Mouse (Mus musculus) hindbrain, embryonic 15.5 days (tissue): ENCODE results near the gene Dimt1. TPM values are rescaled to one million over a fixed set of nuclear protein-coding genes. Genes with fewer than 3 reads are reported as not detected.
A peak's percentile ranks its signal among the peaks of the same experiment; 100 is the strongest.
"Not testable (repeated sequence)": the region's sequence is repeated elsewhere in the genome, so short reads cannot be mapped to it uniquely, and the experiment has no call there.

Source experiments
- ATAC-seq: fragments of 200-750 bp; cut with Nextera tagmentation; 2 replicates; pipeline ENCODE4 v1.8.0; 2017; ENCODE audit warnings: low read depth, moderate number of reproducible peaks, moderate TSS enrichment; ENCODE audit not compliant: low FRiP score
- H3K27ac ChIP-seq: fragments of 300-500 bp; sonication (generic); replicated peaks from 2 replicates; pipeline ENCODE4 v1.5.1; 2015; ENCODE audit warnings: mild to moderate bottlenecking, inconsistent platforms
- H3K27me3 ChIP-seq: fragments of 300-500 bp; sonication (generic); 2 replicates; pipeline ENCODE4 v1.6.1; 2015; ENCODE audit warnings: control low read depth, inconsistent platforms
- H3K36me3 ChIP-seq: fragments of 300-500 bp; sonication (generic); 2 replicates; pipeline ENCODE4 v1.6.1; 2015; ENCODE audit warnings: control low read depth, inconsistent platforms
- H3K4me1 ChIP-seq: fragments of 300-500 bp; sonication (generic); replicated peaks from 2 replicates; pipeline ENCODE4 v1.6.1; 2015; ENCODE audit warnings: control low read depth, inconsistent platforms
- H3K4me2 ChIP-seq: fragments of 300-500 bp; sonication (generic); 2 replicates; pipeline ENCODE4 v1.6.1; 2015; ENCODE audit warnings: moderate library complexity, mild to moderate bottlenecking, inconsistent platforms
- H3K4me3 ChIP-seq: fragments of 300-500 bp; sonication (generic); 2 replicates; pipeline ENCODE4 v1.5.1; 2015; ENCODE audit warnings: mild to moderate bottlenecking, inconsistent platforms
- H3K9ac ChIP-seq: fragments of 300-500 bp; sonication (generic); 2 replicates; pipeline ENCODE4 v1.6.1; 2015; ENCODE audit warnings: inconsistent platforms
- H3K9me3 ChIP-seq: fragments of 300-500 bp; sonication (generic); 2 replicates; pipeline ENCODE4 v1.6.1; 2016; ENCODE audit warnings: control low read depth, inconsistent platforms
- WGBS: fragments of 180-500 bp; shearing (Covaris S2); methylation state at CpG from one replicate; pipeline ENCODE4 v1.1.7; 2015; 5-methylcytosine and 5-hydroxymethylcytosine counted together
- polyA plus RNA-seq: library from polyadenylated mRNA; unstranded; fragments of >200 nt; fragmentation: Nextera tagmentation; extraction: Ambion mirVana; gene quantifications from 2 replicates; pipeline ENCODE4 v1.2.1, GENCODE M21; 2015

The Dimt1 gene
- polyA plus RNA-seq, result 39.5 and 43.2 TPM in 2 replicates

DNA sequence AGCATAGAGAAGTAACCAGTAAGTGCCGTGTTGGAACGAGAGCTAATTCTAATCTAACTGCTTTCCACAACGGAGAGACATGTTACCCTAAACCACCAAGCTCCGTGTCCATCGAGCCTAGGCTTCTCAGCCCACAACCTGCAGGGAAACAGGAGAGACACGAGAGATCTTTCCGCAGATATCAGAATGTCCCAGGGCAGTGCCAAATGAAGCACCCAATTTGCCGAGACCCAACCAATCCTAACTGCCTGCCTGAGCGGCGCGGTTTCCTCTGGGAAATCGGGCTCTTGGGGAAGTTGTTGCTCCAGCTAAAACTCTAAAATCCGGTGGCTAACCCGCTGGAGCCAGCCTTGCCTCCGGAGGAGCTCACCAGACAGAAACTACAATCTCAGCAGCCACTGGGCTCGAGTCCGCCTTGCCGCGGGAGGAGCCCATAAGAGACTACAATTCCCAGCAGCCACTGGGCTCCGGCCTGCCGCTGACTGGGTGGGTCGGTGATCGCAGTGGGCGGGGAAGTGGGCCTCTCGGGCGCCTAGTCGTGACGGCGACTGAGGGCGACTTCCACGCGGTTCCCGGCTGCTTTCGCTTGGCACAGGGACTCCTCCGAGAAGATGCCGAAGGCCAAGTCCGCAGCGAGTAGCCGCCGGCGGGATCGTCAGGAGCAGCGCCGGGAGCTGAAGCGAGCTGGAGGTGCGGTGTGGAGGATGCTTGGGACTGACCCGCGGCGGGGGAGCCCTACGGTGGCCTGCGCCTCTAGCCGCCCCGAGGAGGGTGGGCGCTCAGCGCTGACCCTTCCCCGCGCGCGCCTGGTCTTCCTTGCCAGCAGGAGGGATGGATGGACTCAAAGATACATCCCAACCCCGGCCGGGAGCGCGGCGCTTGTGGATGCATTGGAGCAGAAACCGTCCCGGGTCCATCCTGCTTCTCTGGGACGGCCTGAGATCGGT lies at the start of gene Dimt1:
Dimt1 (plus strand) TSS at position 534 of the 947 bp plus-strand sequence.
- no peaks in the 10 kb centered on the region for H3K27me3 ChIP-seq
- H3K36me3 ChIP-seq, result peaks cover 23% of the 10 kb centered on the region
- H3K27ac ChIP-seq, result peak within 1 kb of the TSS; percentile 87
- H3K9ac ChIP-seq, result peak within 1 kb of the TSS; percentile 94
- peak; percentile 99 for ATAC-seq
- no peaks in the 10 kb centered on the region for H3K9me3 ChIP-seq
- under 1% methylated on average over 68 of the region's 68 CpGs for WGBS
- H3K4me1 ChIP-seq, result peaks cover 19% of the 10 kb centered on the region
- H3K4me3 ChIP-seq, result peak within 1 kb of the TSS; percentile 95
- peak within 1 kb of the TSS; percentile 72 for H3K4me2 ChIP-seq

- Histone ChIP-seq H3K36me3 (peaks cover 27% of the 10 kb centered on the region), H3K9ac (no peak overlapping the region), H3K4me2 (no peak overlapping the region), H3K4me1 (no peaks in the 10 kb centered on the region), H3K27me3 (no peaks in the 10 kb centered on the region), H3K4me3 (no peak overlapping the region), H3K27ac (no peak overlapping the region), H3K9me3 (no peaks in the 10 kb centered on the region)
- ATAC-seq, result no peak
- WGBS, result 90% methylated on average over 3 of the region's 3 CpGs
Observed at GRCm38 (mm10) chr13:106904637-106905036, 42.3 kb upstream of the Dimt1 start.

- not testable (repeated sequence) for H3K9ac ChIP-seq, H3K9me3 ChIP-seq, H3K4me1 ChIP-seq, H3K4me3 ChIP-seq, H3K27me3 ChIP-seq, H3K4me2 ChIP-seq, H3K27ac ChIP-seq, ATAC-seq
- peaks cover 27% of the 10 kb centered on the region for H3K36me3 ChIP-seq
- 87% methylated on average over 6 of the region's 6 CpGs for WGBS
Observed at GRCm38 (mm10) chr13:106905154-106905553, 41.8 kb upstream of the Dimt1 start.

- 91% methylated on average over 4 of the region's 4 CpGs for WGBS
- H3K9me3 ChIP-seq, result no peaks in the 10 kb centered on the region
- ATAC-seq, result no peak
- H3K4me3 ChIP-seq, result no peak overlapping the region
- no peaks in the 10 kb centered on the region for H3K4me1 ChIP-seq
- H3K27ac ChIP-seq, result no peak overlapping the region
- H3K4me2 ChIP-seq, result no peak overlapping the region
- no peak overlapping the region for H3K9ac ChIP-seq
- no peaks in the 10 kb centered on the region for H3K27me3 ChIP-seq
- peaks cover 26% of the 10 kb centered on the region for H3K36me3 ChIP-seq
Observed at GRCm38 (mm10) chr13:106907273-106907672, 39.7 kb upstream of the Dimt1 start.

- no peaks in the 10 kb centered on the region for H3K9me3 ChIP-seq
- no peaks in the 10 kb centered on the region for H3K27me3 ChIP-seq
- no peak overlapping the region for H3K4me3 ChIP-seq
- ATAC-seq, result no peak
- no peak overlapping the region for H3K4me2 ChIP-seq
- peaks cover 26% of the 10 kb centered on the region for H3K36me3 ChIP-seq
- H3K4me1 ChIP-seq, result no peaks in the 10 kb centered on the region
- WGBS, result 97% methylated on average over 10 of the region's 10 CpGs
- no peak overlapping the region for H3K9ac ChIP-seq
- H3K27ac ChIP-seq, result no peak overlapping the region
Observed at GRCm38 (mm10) chr13:106910096-106910495, 36.8 kb upstream of the Dimt1 start.

DNA sequence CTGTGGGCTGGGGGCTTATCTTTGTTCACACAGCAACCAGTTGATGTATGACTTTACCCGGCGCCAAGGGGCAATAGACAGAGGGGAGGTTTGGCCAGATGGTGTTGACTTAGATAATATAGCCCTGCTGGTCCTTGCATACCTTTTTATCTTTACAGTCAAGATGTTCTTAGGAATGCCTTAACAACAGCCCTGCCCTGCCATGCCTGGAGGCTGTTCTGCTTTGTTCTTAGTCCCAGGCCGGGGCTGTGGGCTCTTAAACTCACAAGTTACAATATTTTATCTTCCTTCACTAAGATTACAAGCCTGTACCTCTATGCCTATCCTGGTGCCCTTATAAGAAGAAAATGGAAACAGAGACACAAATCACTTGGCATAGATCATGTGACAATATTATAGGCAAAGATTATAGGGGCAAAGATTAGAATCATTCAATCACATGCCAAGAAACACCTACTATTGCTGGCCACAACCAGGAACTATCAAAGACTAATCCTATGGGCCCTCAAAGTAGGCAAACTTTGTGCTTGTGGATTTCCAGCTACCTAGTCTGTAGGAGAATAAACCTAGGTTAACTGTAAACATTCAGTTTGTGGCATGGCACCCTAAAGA lies 33.7 kb upstream of the Dimt1 start:
- Histone ChIP-seq H3K27ac (no peak overlapping the region), H3K27me3 (no peaks in the 10 kb centered on the region), H3K4me2 (no peak overlapping the region), H3K36me3 (peaks cover 13% of the 10 kb centered on the region), H3K9ac (no peak overlapping the region), H3K4me3 (no peak overlapping the region), H3K9me3 (no peaks in the 10 kb centered on the region), H3K4me1 (no peaks in the 10 kb centered on the region)
- ATAC-seq, result no peak
- 82% methylated on average over 3 of the region's 3 CpGs for WGBS

DNA sequence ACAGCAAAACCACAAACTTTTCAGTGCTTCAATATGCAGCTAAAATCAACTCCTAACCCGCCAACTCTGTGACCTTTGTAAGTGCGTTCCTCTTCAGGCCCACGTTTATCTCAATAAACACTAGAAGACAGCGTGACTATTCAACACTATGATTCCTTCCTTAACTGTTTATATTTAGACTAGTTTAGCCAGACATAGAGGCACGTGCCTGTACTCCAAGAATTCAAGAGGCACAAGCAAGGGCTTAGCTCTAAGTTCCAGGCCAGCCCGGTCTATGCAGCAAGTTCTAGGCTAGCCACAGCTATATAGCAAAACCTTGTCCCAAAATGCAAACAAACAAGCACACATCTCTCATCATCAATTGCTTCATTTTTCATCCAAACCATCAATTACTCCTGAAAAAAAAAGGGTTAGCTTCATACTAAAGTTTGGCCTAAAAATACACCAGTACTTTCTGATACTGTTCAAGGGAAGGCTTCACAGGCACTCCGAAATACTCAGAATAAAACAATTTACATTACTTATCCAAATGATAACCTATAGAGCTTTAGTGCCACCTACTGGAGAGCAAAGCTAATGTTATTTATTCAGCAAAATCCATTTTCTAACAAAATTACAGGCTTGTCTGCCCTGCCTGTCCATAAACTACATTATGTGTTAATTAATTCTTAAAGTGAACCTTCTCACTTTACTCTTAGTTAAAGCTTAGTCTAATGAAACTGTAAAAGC lies 28.4 kb upstream of the Dimt1 start:
- H3K27ac ChIP-seq, result no peak overlapping the region
- no peak for ATAC-seq
- H3K36me3 ChIP-seq, result peaks cover 22% of the 10 kb centered on the region; the same call in 1 of the 2 replicates
- no peak overlapping the region for H3K9ac ChIP-seq
- no peak overlapping the region for H3K4me2 ChIP-seq
- H3K4me1 ChIP-seq, result no peaks in the 10 kb centered on the region
- H3K4me3 ChIP-seq, result no peak overlapping the region
- WGBS, result 83% methylated on average over 7 of the region's 7 CpGs
- no peaks in the 10 kb centered on the region for H3K9me3 ChIP-seq
- no peaks in the 10 kb centered on the region for H3K27me3 ChIP-seq

- H3K4me1 ChIP-seq, H3K9ac ChIP-seq, H3K4me2 ChIP-seq, H3K4me3 ChIP-seq, ATAC-seq, H3K27me3 ChIP-seq, H3K27ac ChIP-seq, H3K9me3 ChIP-seq: not testable (repeated sequence)
- 93% methylated on average over 3 of the region's 3 CpGs for WGBS
- H3K36me3 ChIP-seq, result peaks cover 31% of the 10 kb centered on the region; the same call in 1 of the 2 replicates
Observed at GRCm38 (mm10) chr13:106925921-106926320, 21.0 kb upstream of the Dimt1 start.

DNA sequence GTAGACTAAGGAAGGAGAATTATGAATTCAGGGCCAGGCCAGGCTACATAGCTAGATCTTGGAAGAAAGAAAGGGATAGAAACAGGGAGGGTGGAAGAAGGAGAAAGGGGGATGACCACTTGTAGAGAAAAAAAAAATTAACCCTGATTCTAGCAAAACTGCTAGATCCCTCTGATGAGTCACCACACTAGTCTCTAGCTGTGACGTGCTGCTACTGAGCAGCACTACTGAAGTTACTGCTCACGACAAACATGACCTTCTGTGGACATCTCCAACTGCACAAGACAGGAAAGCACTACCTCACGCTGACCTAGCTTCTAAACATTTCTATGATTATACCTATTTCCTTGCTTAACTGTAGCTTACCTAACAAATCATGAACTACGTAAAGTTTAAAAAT lies 18.6 kb upstream of the Dimt1 start:
- no peak for ATAC-seq
- WGBS, result 97% methylated on average over 4 of the region's 4 CpGs

GRCm38 (mm10) chr13:106929201-106929600 lies 17.7 kb upstream of the Dimt1 start:
- H3K4me1 ChIP-seq, result peaks cover 3% of the 10 kb centered on the region; the same call in 1 of the 2 replicates
- no peak overlapping the region for H3K9ac ChIP-seq
- no peak overlapping the region for H3K27ac ChIP-seq
- H3K36me3 ChIP-seq, result peaks cover 11% of the 10 kb centered on the region; the same call in 1 of the 2 replicates
- no peak for ATAC-seq
- H3K4me2 ChIP-seq, result no peak overlapping the region
- no peaks in the 10 kb centered on the region for H3K9me3 ChIP-seq
- no peak overlapping the region for H3K4me3 ChIP-seq
- WGBS, result 93% methylated on average over 2 of the region's 2 CpGs
- H3K27me3 ChIP-seq, result no peaks in the 10 kb centered on the region

More for the DNA sequence above, 18.6 kb upstream of the Dimt1 start:
- Histone ChIP-seq H3K4me1 (no peaks in the 10 kb centered on the region), H3K9ac (no peak overlapping the region), H3K36me3 (peaks cover 14% of the 10 kb centered on the region; the same call in 1 of the 2 replicates), H3K27ac (no peak overlapping the region), H3K4me3 (no peak overlapping the region), H3K9me3 (no peaks in the 10 kb centered on the region), H3K27me3 (no peaks in the 10 kb centered on the region), H3K4me2 (no peak overlapping the region)

DNA sequence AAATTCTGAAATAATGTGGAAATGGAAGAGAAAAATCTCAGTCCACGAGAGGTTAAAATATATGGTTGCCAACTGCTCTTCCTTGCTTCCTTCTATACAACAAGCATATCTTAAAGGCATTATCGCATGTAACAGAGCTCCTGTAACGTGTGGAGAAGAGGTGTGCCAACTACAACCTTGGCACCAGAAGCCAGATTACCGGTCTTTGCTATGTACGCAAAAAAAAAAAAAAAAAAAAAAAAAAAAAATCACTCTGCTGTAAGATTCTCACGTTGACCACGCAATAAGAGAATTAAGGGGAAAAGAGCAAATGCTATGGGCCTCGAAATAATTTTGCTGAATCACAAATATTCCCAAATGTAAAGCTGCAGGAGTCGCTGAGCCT lies 11.1 kb upstream of the Dimt1 start:
- Histone ChIP-seq H3K4me3 (peak overlapping the region; percentile 76), H3K9me3 (no peaks in the 10 kb centered on the region), H3K27ac (peak overlapping the region; percentile 87), H3K4me1 (peaks cover 21% of the 10 kb centered on the region), H3K4me2 (peak overlapping the region; percentile 69), H3K36me3 (no peaks in the 10 kb centered on the region), H3K9ac (peak overlapping the region; percentile 79), H3K27me3 (no peaks in the 10 kb centered on the region)
- ATAC-seq, result no peak
- WGBS, result 6% methylated on average over 9 of the region's 9 CpGs
